Mouse (Mus musculus) granulocyte monocyte progenitor cell, adult 5-6 weeks (primary cell): Measurements from ENCODE around the gene Abhd8. TPM values are rescaled to one million over a fixed set of nuclear protein-coding genes. Genes with fewer than 3 reads are reported as not detected.

Source experiments
- total RNA-seq, 2 experiments: library from RNA; stranded (forward) in 1 of 2; stranded (reverse) in 1 of 2; fragments of 200-712, 200-1000 nt in 1 of 2; fragments of >200 nt in 1 of 2; fragmentation: Nextera tagmentation in 1 of 2; gene quantifications; 2 replicates each; pipeline ENCODE4 v1.2.3; 2014 to 2017

The Abhd8 gene
- total RNA-seq, 2 experiments from 2014 or later: 1.6 to 4.7 TPM

Other genes starting within 250 kb of the Abhd8 start
- gene Myo9b, start 190.9 kb downstream of the Abhd8 start, total RNA-seq (2014; fragmentation: Nextera tagmentation): 35.5 and 51.5 TPM in 2 replicates
- gene Myo9b, start 190.9 kb downstream of the Abhd8 start, total RNA-seq (2017): 34.8 and 38.6 TPM in 2 replicates
- gene Haus8, start 190.7 kb downstream of the Abhd8 start, total RNA-seq (2014; fragmentation: Nextera tagmentation): 17.7 and 36.8 TPM in 2 replicates
- gene Haus8, start 190.7 kb downstream of the Abhd8 start, total RNA-seq (2017): 55.1 and 56.2 TPM in 2 replicates
- 108 and 154 TPM in 2 replicates for gene Use1, start 96.8 kb downstream of the Abhd8 start, total RNA-seq (2014; fragmentation: Nextera tagmentation)
- 140 and 156 TPM in 2 replicates for gene Use1, start 96.8 kb downstream of the Abhd8 start, total RNA-seq (2017)
- gene Ocel1, start 92.4 kb downstream of the Abhd8 start, total RNA-seq (2014; fragmentation: Nextera tagmentation): 8.8 and 12.4 TPM in 2 replicates
- 8.9 TPM in 2 replicates for gene Ocel1, start 92.4 kb downstream of the Abhd8 start, total RNA-seq (2017)
- 1.3 and 7.5 TPM in 2 replicates for gene Nr2f6, start 81.7 kb downstream of the Abhd8 start, total RNA-seq (2014; fragmentation: Nextera tagmentation)
- 3.3 and 4.1 TPM in 2 replicates for gene Nr2f6, start 81.7 kb downstream of the Abhd8 start, total RNA-seq (2017)
- gene Ushbp1, start 67.9 kb downstream of the Abhd8 start, total RNA-seq (2014; fragmentation: Nextera tagmentation): not detected in 2 replicates
- not detected in 2 replicates for gene Ushbp1, start 67.9 kb downstream of the Abhd8 start, total RNA-seq (2017)
- gene Babam1, start 66.8 kb downstream of the Abhd8 start, total RNA-seq (2014; fragmentation: Nextera tagmentation): 70.0 and 84.9 TPM in 2 replicates
- gene Babam1, start 66.8 kb downstream of the Abhd8 start, total RNA-seq (2017): 98.5 and 101 TPM in 2 replicates
- 11.1 and 11.7 TPM in 2 replicates for gene Ankle1, start 57.6 kb downstream of the Abhd8 start, total RNA-seq (2014; fragmentation: Nextera tagmentation)
- 11.3 and 12.4 TPM in 2 replicates for gene Ankle1, start 57.6 kb downstream of the Abhd8 start, total RNA-seq (2017)
- gene Mrpl34, start 1.3 kb upstream of the Abhd8 start, total RNA-seq (2014; fragmentation: Nextera tagmentation): 56.5 and 77.6 TPM in 2 replicates
- gene Mrpl34, start 1.3 kb upstream of the Abhd8 start, total RNA-seq (2017): 62.2 and 79.8 TPM in 2 replicates
- gene Dda1, start 5.5 kb upstream of the Abhd8 start, total RNA-seq (2014; fragmentation: Nextera tagmentation): 24.0 and 34.2 TPM in 2 replicates
- gene Dda1, start 5.5 kb upstream of the Abhd8 start, total RNA-seq (2017): 16.9 and 20.3 TPM in 2 replicates
- 0.43 and 2.5 TPM in 2 replicates for gene Ano8, start 22.3 kb upstream of the Abhd8 start, total RNA-seq (2014; fragmentation: Nextera tagmentation)
- gene Ano8, start 22.3 kb upstream of the Abhd8 start, total RNA-seq (2017): 1.9 and 4.5 TPM in 2 replicates
- gene Gtpbp3, start 24.4 kb upstream of the Abhd8 start, total RNA-seq (2014; fragmentation: Nextera tagmentation): 3.5 and 12.4 TPM in 2 replicates
- gene Gtpbp3, start 24.4 kb upstream of the Abhd8 start, total RNA-seq (2017): 13.5 and 21.5 TPM in 2 replicates
- not detected in 2 replicates for gene Plvap, start 48.1 kb upstream of the Abhd8 start, total RNA-seq (2014; fragmentation: Nextera tagmentation)
- 0.10 and 0.43 TPM in 2 replicates for gene Plvap, start 48.1 kb upstream of the Abhd8 start, total RNA-seq (2017)
- not detected in 2 replicates for gene Ccdc194, start 62.1 kb upstream of the Abhd8 start, total RNA-seq (2014; fragmentation: Nextera tagmentation)
- not detected in 2 replicates for gene Ccdc194, start 62.1 kb upstream of the Abhd8 start, total RNA-seq (2017)
- gene Bst2, start 73.8 kb upstream of the Abhd8 start, total RNA-seq (2014; fragmentation: Nextera tagmentation): 47.0 and 55.7 TPM in 2 replicates
- gene Bst2, start 73.8 kb upstream of the Abhd8 start, total RNA-seq (2017): 49.1 and 58.3 TPM in 2 replicates
- gene Mvb12a, start 79.3 kb upstream of the Abhd8 start, total RNA-seq (2014; fragmentation: Nextera tagmentation): 50.2 and 64.1 TPM in 2 replicates
- 55.0 and 56.6 TPM in 2 replicates for gene Mvb12a, start 79.3 kb upstream of the Abhd8 start, total RNA-seq (2017)
- gene Tmem221, start 95.2 kb upstream of the Abhd8 start, total RNA-seq (2014; fragmentation: Nextera tagmentation): not detected in 2 replicates
- not detected in 2 replicates for gene Tmem221, start 95.2 kb upstream of the Abhd8 start, total RNA-seq (2017)
- not detected in 2 replicates for gene Nxnl1, start 102.9 kb upstream of the Abhd8 start, total RNA-seq (2014; fragmentation: Nextera tagmentation)
- gene Nxnl1, start 102.9 kb upstream of the Abhd8 start, total RNA-seq (2017): 0.36 TPM in 1 of 2 replicates, not detected in the other
- 7.8 and 10.2 TPM in 2 replicates for gene Slc27a1, start 105.2 kb upstream of the Abhd8 start, total RNA-seq (2014; fragmentation: Nextera tagmentation)
- 3.3 and 6.2 TPM in 2 replicates for gene Slc27a1, start 105.2 kb upstream of the Abhd8 start, total RNA-seq (2017)
- 143 and 180 TPM in 2 replicates for gene Pgls, start 128.5 kb upstream of the Abhd8 start, total RNA-seq (2014; fragmentation: Nextera tagmentation)
- 155 and 185 TPM in 2 replicates for gene Pgls, start 128.5 kb upstream of the Abhd8 start, total RNA-seq (2017)
- 11.6 and 11.7 TPM in 2 replicates for gene Fam129c, start 134.0 kb upstream of the Abhd8 start, total RNA-seq (2014; fragmentation: Nextera tagmentation)
- gene Fam129c, start 134.0 kb upstream of the Abhd8 start, total RNA-seq (2017): 0.69 and 6.1 TPM in 2 replicates
- gene Colgalt1, start 147.3 kb upstream of the Abhd8 start, total RNA-seq (2014; fragmentation: Nextera tagmentation): 93.8 and 107 TPM in 2 replicates
- 77.1 and 84.4 TPM in 2 replicates for gene Colgalt1, start 147.3 kb upstream of the Abhd8 start, total RNA-seq (2017)
- gene Unc13a, start 208.1 kb upstream of the Abhd8 start, total RNA-seq (2014; fragmentation: Nextera tagmentation): 0.60 TPM in 1 of 2 replicates, not detected in the other
- gene Unc13a, start 208.1 kb upstream of the Abhd8 start, total RNA-seq (2017): 0.04 and 1.8 TPM in 2 replicates
- 10.9 and 17.5 TPM in 2 replicates for gene Jak3, start 212.6 kb upstream of the Abhd8 start, total RNA-seq (2014; fragmentation: Nextera tagmentation)
- gene Jak3, start 212.6 kb upstream of the Abhd8 start, total RNA-seq (2017): 7.2 and 8.1 TPM in 2 replicates
- gene Insl3, start 225.6 kb upstream of the Abhd8 start, total RNA-seq (2014; fragmentation: Nextera tagmentation): 14.1 and 16.3 TPM in 2 replicates
- 1.2 and 4.4 TPM in 2 replicates for gene Insl3, start 225.6 kb upstream of the Abhd8 start, total RNA-seq (2017)
- gene B3gnt3, start 238.1 kb upstream of the Abhd8 start, total RNA-seq (2014; fragmentation: Nextera tagmentation): 1.4 TPM in 1 of 2 replicates, not detected in the other
- 0.39 TPM in 1 of 2 replicates, not detected in the other for gene B3gnt3, start 238.1 kb upstream of the Abhd8 start, total RNA-seq (2017)